Comparison of ENCODE assay signal across 13 mouse cellular contexts in genomic region chr3:83553858-83554257, GRCm38 (mm10).
A peak's percentile ranks its signal among the peaks of the same experiment; 100 is the strongest.
DNase-seq lines count a peak whose midpoint lies in the region; ATAC-seq lines count a peak whose summit lies in the region.
"Had no signal": no experiment of that assay in that cellular context is flagged by ENCODE, and none has a peak within 500 bp of the region (broad histone marks: within the 10 kb centered on the region; RNA-seq: fewer than 3 reads in every experiment).

No protein-coding gene starts in this region.

- no peaks in the 10 kb centered on the region for H3K9me3 ChIP-seq in kidney, embryonic 15.5 days (replicated peaks)
- H3K9me3 ChIP-seq in embryonic facial prominence, embryonic 11.5 days (replicated peaks; ENCODE audit: control insufficient read depth, low read length), result no peaks in the 10 kb centered on the region
- no peaks in the 10 kb centered on the region for H3K9me3 ChIP-seq in intestine, embryonic 15.5 days
- H3K9me3 ChIP-seq in forebrain, embryonic 15.5 days, result no peaks in the 10 kb centered on the region
- H3K9me3 ChIP-seq: limb, embryonic 15.5 days; midbrain, embryonic 13.5 days had no signal

- no peaks in the 10 kb centered on the region for H3K27me3 ChIP-seq in kidney, embryonic 15.5 days
- no peaks in the 10 kb centered on the region for H3K27me3 ChIP-seq in embryonic facial prominence, embryonic 11.5 days (ENCODE audit: control insufficient read depth, insufficient read depth, low read length)
- no peaks in the 10 kb centered on the region for H3K27me3 ChIP-seq in intestine, embryonic 15.5 days (replicated peaks)
- no peaks in the 10 kb centered on the region for H3K27me3 ChIP-seq in forebrain, embryonic 15.5 days
- H3K27me3 ChIP-seq: limb, embryonic 15.5 days; midbrain, embryonic 13.5 days had no signal

- H3K4me1 ChIP-seq in kidney, embryonic 15.5 days, result peaks cover 6% of the 10 kb centered on the region; the same call in 1 of the 2 replicates
- H3K4me1 ChIP-seq in embryonic facial prominence, embryonic 11.5 days (ENCODE audit: control insufficient read depth, insufficient read depth, low read length), result no peaks in the 10 kb centered on the region
- H3K4me1 ChIP-seq in intestine, embryonic 15.5 days (replicated peaks), result no peaks in the 10 kb centered on the region
- no peaks in the 10 kb centered on the region for H3K4me1 ChIP-seq in forebrain, embryonic 15.5 days

- DNase-seq in embryo, embryonic 11 days, result peak; percentile 21
- no peak for DNase-seq in embryo, embryonic 10.5 days (ENCODE audit: low spot score)
- no peak for DNase-seq in kidney, adult 18-20 months
- DNase-seq in embryonic facial prominence, embryonic 11.5 days (ENCODE audit: low spot score), result peak; percentile 56
- no peak for DNase-seq in urinary bladder, postnatal 25 days (ENCODE audit: low spot score)
- DNase-seq: cerebellum, adult 11-12 months; right cerebral cortex, postnatal 25 days had no signal

- H3K9ac ChIP-seq in kidney, embryonic 15.5 days, result no peak overlapping the region
- H3K9ac ChIP-seq in embryonic facial prominence, embryonic 11.5 days (replicated peaks; ENCODE audit: low read length), result no peak overlapping the region
- H3K9ac ChIP-seq in intestine, embryonic 15.5 days, result no peak overlapping the region
- no peak overlapping the region for H3K9ac ChIP-seq in forebrain, embryonic 15.5 days (replicated peaks)
- H3K9ac ChIP-seq: limb, embryonic 15.5 days; midbrain, embryonic 13.5 days had no signal

- 0 out of 2 replicates have a peak, but pooled peaks have one; percentile 36 for ATAC-seq in kidney, embryonic 15.5 days (replicated peaks; ENCODE audit: low FRiP score)
- no peak for ATAC-seq in embryonic facial prominence, embryonic 11.5 days (replicated peaks; ENCODE audit: insufficient number of reproducible peaks, low FRiP score, low TSS enrichment, low read depth)
- no peak for ATAC-seq in intestine, embryonic 15.5 days
- ATAC-seq in forebrain, embryonic 15.5 days (replicated peaks), result no peak
- ATAC-seq: inflammation-experienced regulatory T-cells, adult 6 months; midbrain, embryonic 13.5 days had no signal

- H3K27ac ChIP-seq in kidney, embryonic 15.5 days, result no peak overlapping the region
- H3K27ac ChIP-seq in embryonic facial prominence, embryonic 11.5 days (replicated peaks; ENCODE audit: low read depth, low read length), result no peak overlapping the region
- H3K27ac ChIP-seq in intestine, embryonic 15.5 days, result 0 out of 2 replicates have a peak overlapping the region, but pooled peaks have one; percentile 58
- no peak overlapping the region for H3K27ac ChIP-seq in forebrain, embryonic 15.5 days (replicated peaks)
- H3K27ac ChIP-seq: limb, embryonic 15.5 days; midbrain, embryonic 13.5 days had no signal

- no peaks in the 10 kb centered on the region for H3K36me3 ChIP-seq in kidney, embryonic 15.5 days
- no peaks in the 10 kb centered on the region for H3K36me3 ChIP-seq in embryonic facial prominence, embryonic 11.5 days (replicated peaks; ENCODE audit: control insufficient read depth, insufficient read depth, low read depth, low read length)
- H3K36me3 ChIP-seq in intestine, embryonic 15.5 days, result no peaks in the 10 kb centered on the region
- no peaks in the 10 kb centered on the region for H3K36me3 ChIP-seq in forebrain, embryonic 15.5 days
- H3K36me3 ChIP-seq: limb, embryonic 15.5 days; midbrain, embryonic 13.5 days had no signal

- H3K4me3 ChIP-seq in kidney, embryonic 15.5 days (replicated peaks), result no peak overlapping the region
- no peak overlapping the region for H3K4me3 ChIP-seq in embryonic facial prominence, embryonic 11.5 days (ENCODE audit: low read depth, low read length)
- H3K4me3 ChIP-seq in intestine, embryonic 15.5 days (replicated peaks), result no peak overlapping the region
- H3K4me3 ChIP-seq in forebrain, embryonic 15.5 days, result no peak overlapping the region
- H3K4me3 ChIP-seq: limb, embryonic 15.5 days; midbrain, embryonic 13.5 days had no signal

- H3K4me2 ChIP-seq in kidney, embryonic 15.5 days, result no peak overlapping the region
- H3K4me2 ChIP-seq in embryonic facial prominence, embryonic 11.5 days (ENCODE audit: low read depth, low read length), result no peak overlapping the region
- no peak overlapping the region for H3K4me2 ChIP-seq in intestine, embryonic 15.5 days (replicated peaks)
- no peak overlapping the region for H3K4me2 ChIP-seq in forebrain, embryonic 15.5 days (replicated peaks)
- H3K4me2 ChIP-seq: limb, embryonic 15.5 days; midbrain, embryonic 13.5 days had no signal

- WGBS in kidney, embryonic 15.5 days, result 53% methylated on average over 11 of the region's 11 CpGs
- 45% methylated on average over 11 of the region's 11 CpGs for WGBS in embryonic facial prominence, embryonic 11.5 days
- 55% methylated on average over 11 of the region's 11 CpGs for WGBS in intestine, embryonic 15.5 days
- 81% methylated on average over 11 of the region's 11 CpGs for WGBS in forebrain, embryonic 15.5 days

Comparison
In these comparisons a context has a peak if more than half of its experiments do, and no peak if none do; other contexts are left out.
1. DNase-seq: peak in embryo, embryonic 11 days (single experiment) and embryonic facial prominence, embryonic 11.5 days (single experiment); none in embryo, embryonic 10.5 days (single experiment), kidney, adult 18-20 months (single experiment) and urinary bladder, postnatal 25 days (single experiment).